Mouse (Mus musculus) CH12.LX (cell line): ENCODE measurements around the gene F7.

Experiments used
- CTCF ChIP-seq, 2 experiments: IDR thresholded peaks in 1 of 2; conservative IDR thresholded peaks in 1 of 2; 2 replicates each; pipeline ENCODE4 v1.5.1; 2011 to 2012; ENCODE audit warnings: low read depth in 2 of 2, low read length in 2 of 2, improper control_type of control experiment in 1 of 2, inconsistent platforms in 1 of 2, mild to moderate bottlenecking in 1 of 2, moderate library complexity in 1 of 2
- E2F4 ChIP-seq: IDR thresholded peaks from 2 replicates; pipeline ENCODE4 v1.6.1; 2011; ENCODE audit warnings: low read depth, low read length, improper control_type of control experiment; ENCODE audit not compliant: insufficient replicate concordance
- KAT2A ChIP-seq: IDR thresholded peaks from 2 replicates; pipeline ENCODE4 v1.6.1; 2012; ENCODE audit warnings: low read length, improper control_type of control experiment, inconsistent platforms; ENCODE audit not compliant: insufficient replicate concordance
- POLR2A ChIP-seq: IDR thresholded peaks from 2 replicates; pipeline ENCODE4 v1.6.1; 2011; ENCODE audit warnings: low read depth, mild to moderate bottlenecking, improper control_type of control experiment, low read length
- RCOR1 ChIP-seq: conservative IDR thresholded peaks from 2 replicates; pipeline ENCODE4 v1.6.1; 2012; ENCODE audit warnings: low read depth, mild to moderate bottlenecking, inconsistent platforms, low read length, improper control_type of control experiment
- SMC3 ChIP-seq: IDR thresholded peaks from 2 replicates; pipeline ENCODE4 v1.6.1; 2011; ENCODE audit warnings: low read depth, low read length, improper control_type of control experiment

GRCm38 (mm10) chr8:12995481-12995880 is 30.4 kb upstream of the F7 start:
- no peak for TF ChIP-seq KAT2A
- TF ChIP-seq POLR2A = no peak
- TF ChIP-seq CTCF (conservative IDR thresholded peaks at IDR 0.05 in 1 of 2, IDR thresholded peaks at IDR 0.05 in 1 of 2; ENCODE audit: low read depth in 2 of 2, low read length in 2 of 2) = no peak
- no peak for TF ChIP-seq RCOR1
- no peak for TF ChIP-seq E2F4
- TF ChIP-seq SMC3 = no peak
